Mouse (Mus musculus) brain, embryonic 14.5 days (tissue): ENCODE results near the gene Tmprss2.

Experiments
- CTCF ChIP-seq: fragments of 200-500 bp; IDR thresholded peaks from 2 replicates; pipeline ENCODE4 v1.5.1; 2012; ENCODE audit warnings: inconsistent platforms, mild to moderate bottlenecking, moderate library complexity, borderline replicate concordance; ENCODE audit not compliant: insufficient read depth, insufficient read length; ENCODE audit errors: extremely low read depth
- POLR2A ChIP-seq: fragments of 200-500 bp; IDR thresholded peaks from 2 replicates; pipeline ENCODE4 v1.6.1; 2012; ENCODE audit warnings: mild to moderate bottlenecking, inconsistent platforms, borderline replicate concordance; ENCODE audit not compliant: poor library complexity, insufficient read depth, insufficient read length, severe bottlenecking; ENCODE audit errors: extremely low read depth

GRCm38 (mm10) chr16:97605957-97606721 is 4.9 kb downstream of the Tmprss2 start:
- TF ChIP-seq CTCF = no peak
- TF ChIP-seq POLR2A = no peak
